Mouse (Mus musculus): Measurements from ENCODE around the gene Wbp4. TPM values are rescaled to one million over a fixed set of nuclear protein-coding genes. Genes with fewer than 3 reads are reported as not detected.

The Wbp4 gene
- polyA plus RNA-seq, 1 experiment from 2014 or later, result 46.0 TPM

GRCm38 (mm10) chr14:79515100-79515499 is 33.8 kb upstream of the Wbp4 start:
- no peak for ATAC-seq (ENCODE audit: low read depth)
- Histone ChIP-seq H3K9ac (ENCODE audit: low read depth, low read length) (no peak overlapping the region), H3K4me2 (ENCODE audit: low read depth, low read length) (no peak overlapping the region), H3K4me1 (ENCODE audit: control insufficient read depth, insufficient read depth, low read length) (peaks cover 7% of the 10 kb centered on the region; the same call in 1 of the 2 replicates), H3K27ac (replicated peaks; ENCODE audit: low read depth, low read length) (0 out of 2 replicates have a peak overlapping the region, but pooled peaks have one; percentile 21), H3K4me3 (ENCODE audit: low read depth, low read length) (no peak overlapping the region), H3K27me3 (replicated peaks; ENCODE audit: control insufficient read depth, insufficient read depth, low read length) (no peaks in the 10 kb centered on the region), H3K36me3 (ENCODE audit: control insufficient read depth, insufficient read depth, low read length) (no peaks in the 10 kb centered on the region), H3K9me3 (ENCODE audit: control insufficient read depth, low read length) (no peaks in the 10 kb centered on the region)
- WGBS, result 79% methylated on average over 8 of the region's 8 CpGs
- no peak for DNase-seq (ENCODE audit: low spot score)

- Histone ChIP-seq H3K4me1 (ENCODE audit: control insufficient read depth, insufficient read depth, low read length) (peaks cover 7% of the 10 kb centered on the region; the same call in 1 of the 2 replicates), H3K9me3 (ENCODE audit: control insufficient read depth, low read length) (no peaks in the 10 kb centered on the region), H3K4me3 (ENCODE audit: low read depth, low read length) (no peak overlapping the region), H3K9ac (ENCODE audit: low read depth, low read length) (no peak overlapping the region), H3K27me3 (replicated peaks; ENCODE audit: control insufficient read depth, insufficient read depth, low read length) (no peaks in the 10 kb centered on the region), H3K27ac (replicated peaks; ENCODE audit: low read depth, low read length) (no peak overlapping the region), H3K36me3 (ENCODE audit: control insufficient read depth, insufficient read depth, low read length) (no peaks in the 10 kb centered on the region), H3K4me2 (ENCODE audit: low read depth, low read length) (no peak overlapping the region)
- DNase-seq (ENCODE audit: low spot score) (no peak), ATAC-seq (ENCODE audit: low read depth) (no peak)
- 76% methylated on average over 2 of the region's 2 CpGs for WGBS
These were observed 32.6 kb upstream of the Wbp4 start for GRCm38 (mm10) chr14:79513951-79514350.

- no peak overlapping the region for H3K9ac ChIP-seq (ENCODE audit: low read depth, low read length)
- H3K27me3 ChIP-seq (replicated peaks; ENCODE audit: control insufficient read depth, insufficient read depth, low read length), result no peaks in the 10 kb centered on the region
- no peak overlapping the region for H3K27ac ChIP-seq (replicated peaks; ENCODE audit: low read depth, low read length)
- H3K4me1 ChIP-seq (ENCODE audit: control insufficient read depth, insufficient read depth, low read length), result peaks cover 7% of the 10 kb centered on the region; the same call in 1 of the 2 replicates
- no peaks in the 10 kb centered on the region for H3K36me3 ChIP-seq (ENCODE audit: control insufficient read depth, insufficient read depth, low read length)
- ATAC-seq (ENCODE audit: low read depth) (no peak), DNase-seq (ENCODE audit: low spot score) (no peak)
- H3K4me3 ChIP-seq (ENCODE audit: low read depth, low read length), result no peak overlapping the region
- WGBS, result 56% methylated on average over 1 of the region's 1 CpGs
- no peak overlapping the region for H3K4me2 ChIP-seq (ENCODE audit: low read depth, low read length)
- no peaks in the 10 kb centered on the region for H3K9me3 ChIP-seq (ENCODE audit: control insufficient read depth, low read length)
These were observed 30.2 kb upstream of the Wbp4 start for GRCm38 (mm10) chr14:79511521-79511920.

GRCm38 (mm10) chr14:79508662-79509305 is 27.5 kb upstream of the Wbp4 start:
- Histone ChIP-seq H3K4me3 (ENCODE audit: low read depth, low read length) (no peak overlapping the region), H3K27ac (replicated peaks; ENCODE audit: low read depth, low read length) (no peak overlapping the region), H3K4me2 (ENCODE audit: low read depth, low read length) (no peak overlapping the region), H3K27me3 (replicated peaks; ENCODE audit: control insufficient read depth, insufficient read depth, low read length) (no peaks in the 10 kb centered on the region), H3K9me3 (ENCODE audit: control insufficient read depth, low read length) (no peaks in the 10 kb centered on the region), H3K36me3 (ENCODE audit: control insufficient read depth, insufficient read depth, low read length) (no peaks in the 10 kb centered on the region), H3K4me1 (ENCODE audit: control insufficient read depth, insufficient read depth, low read length) (peaks cover 10% of the 10 kb centered on the region), H3K9ac (ENCODE audit: low read depth, low read length) (no peak overlapping the region)
- no peak for ATAC-seq (ENCODE audit: low read depth)
- 71% methylated on average over 9 of the region's 9 CpGs for WGBS
- no peak for DNase-seq (ENCODE audit: low spot score)

GRCm38 (mm10) chr14:79507846-79508245 is 26.5 kb upstream of the Wbp4 start:
- Histone ChIP-seq H3K4me2 (ENCODE audit: low read depth, low read length) (no peak overlapping the region), H3K4me1 (ENCODE audit: control insufficient read depth, insufficient read depth, low read length) (peaks cover 13% of the 10 kb centered on the region), H3K9me3 (ENCODE audit: control insufficient read depth, low read length) (no peaks in the 10 kb centered on the region), H3K9ac (ENCODE audit: low read depth, low read length) (no peak overlapping the region), H3K36me3 (ENCODE audit: control insufficient read depth, insufficient read depth, low read length) (no peaks in the 10 kb centered on the region), H3K4me3 (ENCODE audit: low read depth, low read length) (no peak overlapping the region), H3K27ac (replicated peaks; ENCODE audit: low read depth, low read length) (no peak overlapping the region), H3K27me3 (replicated peaks; ENCODE audit: control insufficient read depth, insufficient read depth, low read length) (no peaks in the 10 kb centered on the region)
- no peak for ATAC-seq (ENCODE audit: low read depth)
- 57% methylated on average over 1 of the region's 1 CpGs for WGBS
- no peak for DNase-seq (ENCODE audit: low spot score)

GRCm38 (mm10) chr14:79506207-79506606 is 24.9 kb upstream of the Wbp4 start:
- H3K27me3 ChIP-seq (replicated peaks; ENCODE audit: control insufficient read depth, insufficient read depth, low read length), result no peaks in the 10 kb centered on the region
- H3K4me1 ChIP-seq (ENCODE audit: control insufficient read depth, insufficient read depth, low read length), result peaks cover 13% of the 10 kb centered on the region
- H3K4me3 ChIP-seq (ENCODE audit: low read depth, low read length), result no peak overlapping the region
- WGBS, result 75% methylated on average over 9 of the region's 9 CpGs
- no peak overlapping the region for H3K27ac ChIP-seq (replicated peaks; ENCODE audit: low read depth, low read length)
- no peak overlapping the region for H3K9ac ChIP-seq (ENCODE audit: low read depth, low read length)
- no peak overlapping the region for H3K4me2 ChIP-seq (ENCODE audit: low read depth, low read length)
- DNase-seq (ENCODE audit: low spot score) (no peak), ATAC-seq (ENCODE audit: low read depth) (no peak)
- H3K9me3 ChIP-seq (ENCODE audit: control insufficient read depth, low read length), result 0 out of 2 replicates have a peak, but pooled peaks cover 2% of the 10 kb centered on the region
- H3K36me3 ChIP-seq (ENCODE audit: control insufficient read depth, insufficient read depth, low read length), result no peaks in the 10 kb centered on the region

GRCm38 (mm10) chr14:79504246-79505006 is 23.1 kb upstream of the Wbp4 start:
- H3K36me3 ChIP-seq (ENCODE audit: control insufficient read depth, insufficient read depth, low read length), result 0 out of 2 replicates have a peak, but pooled peaks cover 3% of the 10 kb centered on the region
- H3K4me2 ChIP-seq (ENCODE audit: low read depth, low read length), result no peak overlapping the region
- H3K27ac ChIP-seq (replicated peaks; ENCODE audit: low read depth, low read length), result peak overlapping the region; percentile 58
- ATAC-seq (ENCODE audit: low read depth) (no peak), DNase-seq (ENCODE audit: low spot score) (no peak)
- H3K4me3 ChIP-seq (ENCODE audit: low read depth, low read length), result no peak overlapping the region
- 0 out of 2 replicates have a peak, but pooled peaks cover 2% of the 10 kb centered on the region for H3K9me3 ChIP-seq (ENCODE audit: control insufficient read depth, low read length)
- H3K27me3 ChIP-seq (replicated peaks; ENCODE audit: control insufficient read depth, insufficient read depth, low read length), result no peaks in the 10 kb centered on the region
- H3K4me1 ChIP-seq (ENCODE audit: control insufficient read depth, insufficient read depth, low read length), result peaks cover 7% of the 10 kb centered on the region; the same call in 1 of the 2 replicates
- WGBS, result 92% methylated on average over 7 of the region's 7 CpGs
- no peak overlapping the region for H3K9ac ChIP-seq (ENCODE audit: low read depth, low read length)

- DNase-seq (ENCODE audit: low spot score), result peak; percentile 84
- no peaks in the 10 kb centered on the region for H3K27me3 ChIP-seq (replicated peaks; ENCODE audit: control insufficient read depth, insufficient read depth, low read length)
- H3K27ac ChIP-seq (replicated peaks; ENCODE audit: low read depth, low read length), result peak overlapping the region; percentile 58
- H3K4me3 ChIP-seq (ENCODE audit: low read depth, low read length), result no peak overlapping the region
- no peak overlapping the region for H3K4me2 ChIP-seq (ENCODE audit: low read depth, low read length)
- H3K9me3 ChIP-seq (ENCODE audit: control insufficient read depth, low read length), result 0 out of 2 replicates have a peak, but pooled peaks cover 2% of the 10 kb centered on the region
- peak; percentile 47 for ATAC-seq (ENCODE audit: low read depth)
- H3K36me3 ChIP-seq (ENCODE audit: control insufficient read depth, insufficient read depth, low read length), result 0 out of 2 replicates have a peak, but pooled peaks cover 3% of the 10 kb centered on the region
- H3K4me1 ChIP-seq (ENCODE audit: control insufficient read depth, insufficient read depth, low read length), result peaks cover 7% of the 10 kb centered on the region; the same call in 1 of the 2 replicates
- 44% methylated on average over 5 of the region's 5 CpGs for WGBS
- H3K9ac ChIP-seq (ENCODE audit: low read depth, low read length), result no peak overlapping the region
These were observed 22.2 kb upstream of the Wbp4 start for GRCm38 (mm10) chr14:79503371-79504075.
